Mouse (Mus musculus) Patski (cell line): ENCODE results near the gene Tmem132d. TPM values are rescaled to one million over a fixed set of nuclear protein-coding genes. Genes with fewer than 3 reads are reported as not detected.
A peak's percentile ranks its signal among the peaks of the same experiment; 100 is the strongest.

Source experiments
- ATAC-seq: fragments of 100-300 bp; one replicate; pipeline ENCODE4 v1.8.0; 2021
- CTCF ChIA-PET: fragments of 350-600 bp; sonication (Branson Sonifier 250); formaldehyde crosslinking; loops from one replicate; lab custom pipeline; 2022; ENCODE audit warnings: inconsistent platforms; lab: Charles Lee
- POLR2A ChIA-PET: fragments of 350-600 bp; sonication (Branson Sonifier 250); formaldehyde crosslinking; loops from one replicate; lab custom pipeline; 2022; ENCODE audit warnings: antibody characterized with exemption, inconsistent platforms; lab: Charles Lee
- DNase-seq: peaks from one replicate; pipeline ENCODE4 v3.0.0-alpha.2; 2011; ENCODE audit warnings: low read depth, low spot score
- H3K27me3 ChIP-seq: fragments of 371-371 bp; one replicate; pipeline ENCODE4 v1.5.1; 2021
- CTCF ChIP-seq: fragments of 100-300 bp; IDR thresholded peaks from one replicate; pipeline ENCODE4 v1.5.1; 2021
- in situ Hi-C: fragments of 300-500 bp; cut with MboI; formaldehyde crosslinking; loops from 3 replicates; pipeline ENCODE4 v1.11.1; 2018; ENCODE audit warnings: low pct_unique_long_range_greater_than_20kb, mixed read lengths
- polyA plus RNA-seq: library from polyadenylated mRNA; unstranded; gene quantifications from one replicate; pipeline ENCODE4 v1.2.3, GENCODE M21; 2021

The Tmem132d gene
- polyA plus RNA-seq, 1 experiment from 2014 or later = not detected

DNA sequence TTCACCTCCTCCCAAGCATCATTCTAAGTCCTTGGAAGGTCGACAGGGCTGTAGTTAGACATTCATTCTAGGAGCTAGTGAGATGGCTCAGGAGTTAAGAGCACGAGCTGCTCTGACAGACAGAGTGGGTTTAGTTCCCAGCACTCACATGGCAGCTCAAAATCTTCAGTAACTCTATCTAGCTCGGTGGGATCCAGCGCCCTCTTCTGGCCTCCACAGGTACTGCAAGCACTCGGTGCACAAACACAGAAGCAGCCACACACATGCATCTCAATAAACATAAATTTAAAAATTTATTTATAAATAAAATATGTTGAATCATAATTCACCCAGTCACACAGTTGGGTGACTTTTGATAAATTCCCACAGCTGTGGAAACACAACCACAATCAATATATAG is 321.2 kb downstream of the Tmem132d start:
- TF ChIP-seq CTCF = peak; percentile 45
- ChIA-PET POLR2A (no interaction called here), CTCF (interaction anchor here (1.2 to 1.8 kb wide), 2 partner anchors 9 to 86 kb away, joined by 3 to 4 read pairs; no protein-coding TSS in a partner anchor)
- ATAC-seq (no peak), DNase-seq (no peak)
- in situ Hi-C loops = no loop called here
- H3K27me3 ChIP-seq = no peaks in the 10 kb centered on the region

DNA sequence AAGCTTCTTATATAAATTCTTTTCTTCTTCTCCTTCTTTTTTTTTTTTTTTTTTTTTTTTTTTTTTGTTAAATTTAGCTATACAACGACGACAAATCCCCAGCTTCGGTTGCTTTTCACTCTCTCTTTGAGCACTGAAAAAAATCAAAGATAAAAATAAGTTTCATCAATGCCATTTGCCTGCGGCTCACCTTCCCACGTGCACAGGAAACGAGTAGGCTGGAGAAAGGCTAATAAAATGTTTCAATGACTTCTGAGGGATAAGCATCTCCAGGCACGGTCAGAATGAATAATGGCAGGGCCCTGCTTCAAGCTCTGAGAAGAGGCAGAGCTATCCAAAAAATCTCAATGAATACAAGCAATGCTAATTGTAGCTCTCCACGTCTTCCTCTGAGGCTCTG is 330.3 kb downstream of the Tmem132d start:
- POLR2A ChIA-PET = interaction anchor here (1.1 kb wide), 1 partner anchor 65 kb away, joined by 3 read pairs; no protein-coding TSS in a partner anchor

DNA sequence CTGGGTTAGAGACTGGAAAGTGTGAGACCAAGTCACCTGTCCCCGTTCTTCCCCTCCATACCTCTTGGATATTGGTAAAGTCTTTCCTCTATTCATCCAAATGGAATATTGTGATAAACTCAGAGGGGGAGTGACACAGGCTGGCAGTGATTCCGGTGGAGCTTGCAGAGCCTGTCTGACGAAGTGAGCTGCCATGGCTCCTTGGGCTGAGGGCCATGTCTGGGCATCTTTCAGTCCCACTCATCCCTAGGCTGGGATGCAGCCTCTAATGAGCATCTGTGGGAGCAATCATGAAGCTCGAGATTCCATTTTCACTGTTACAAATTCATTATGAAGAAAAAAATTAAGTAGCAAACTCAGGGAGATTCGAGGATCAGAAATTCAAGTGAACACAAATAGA is 332.5 kb downstream of the Tmem132d start:
- ChIA-PET POLR2A (no interaction called here), CTCF (no interaction called here)
- no peaks in the 10 kb centered on the region for H3K27me3 ChIP-seq
- TF ChIP-seq CTCF = no peak
- no peak for ATAC-seq
- DNase-seq = no peak
- in situ Hi-C loops = no loop called here

More for the DNA sequence above, 330.3 kb downstream of the Tmem132d start:
- in situ Hi-C loops = no loop called here
- CTCF ChIA-PET = interaction anchor here (0.9 to 1.4 kb wide), 3 partner anchors 9 to 65 kb away, joined by 3 to 4 read pairs (median 3); no protein-coding TSS in a partner anchor
- no peak for DNase-seq
- TF ChIP-seq CTCF = no peak
- no peak for ATAC-seq
- no peaks in the 10 kb centered on the region for H3K27me3 ChIP-seq

DNA sequence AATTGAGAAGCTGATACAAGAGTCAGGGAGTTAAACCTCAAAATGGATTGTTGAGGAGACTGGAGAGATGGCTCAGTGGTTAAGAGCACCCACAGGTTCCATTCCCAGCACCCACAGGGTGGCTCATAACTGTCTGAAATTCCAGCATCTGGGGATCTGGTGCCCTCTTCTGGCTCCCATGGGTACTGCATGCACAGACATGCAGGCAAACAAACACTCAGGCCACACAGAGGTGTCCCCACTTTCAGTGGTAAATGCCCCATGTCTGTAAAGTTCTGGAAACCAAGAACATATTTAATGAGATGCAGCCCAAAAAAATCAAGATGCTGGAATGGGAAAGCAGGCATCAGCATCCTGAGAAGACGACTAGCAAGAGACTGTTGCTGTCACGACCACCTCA is 333.4 kb downstream of the Tmem132d start:
- TF ChIP-seq CTCF = peak; percentile 32

DNA sequence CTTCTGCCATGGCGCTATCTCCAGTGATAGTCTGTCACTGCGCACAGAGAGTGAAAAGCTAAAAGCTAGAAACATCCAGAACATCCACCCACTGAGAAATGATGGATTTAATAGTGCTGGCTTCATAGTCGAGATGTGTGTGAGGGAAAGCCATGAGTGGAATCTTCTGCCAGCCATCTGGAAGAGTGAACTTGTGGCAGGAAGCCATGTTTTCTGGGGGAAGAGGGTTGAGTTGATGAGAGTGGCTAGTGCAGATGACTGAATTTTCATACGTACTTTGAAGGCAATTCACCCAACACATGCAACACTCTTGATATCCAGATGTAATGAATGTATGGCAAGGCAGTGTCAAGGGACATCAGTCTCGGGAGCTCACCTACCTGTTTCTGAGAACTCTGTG is 342.3 kb downstream of the Tmem132d start:
- ATAC-seq = peak; percentile 72
- no peak for TF ChIP-seq CTCF
- peak; percentile 44 for DNase-seq
- CTCF ChIA-PET = no interaction called here
- in situ Hi-C loops = no loop called here
- no peaks in the 10 kb centered on the region for H3K27me3 ChIP-seq
- POLR2A ChIA-PET = no interaction called here

More for the DNA sequence above, 333.4 kb downstream of the Tmem132d start:
- in situ Hi-C loops = no loop called here
- POLR2A ChIA-PET = no interaction called here
- ATAC-seq = no peak
- no peak for DNase-seq
- no peaks in the 10 kb centered on the region for H3K27me3 ChIP-seq
- CTCF ChIA-PET = no interaction called here

DNA sequence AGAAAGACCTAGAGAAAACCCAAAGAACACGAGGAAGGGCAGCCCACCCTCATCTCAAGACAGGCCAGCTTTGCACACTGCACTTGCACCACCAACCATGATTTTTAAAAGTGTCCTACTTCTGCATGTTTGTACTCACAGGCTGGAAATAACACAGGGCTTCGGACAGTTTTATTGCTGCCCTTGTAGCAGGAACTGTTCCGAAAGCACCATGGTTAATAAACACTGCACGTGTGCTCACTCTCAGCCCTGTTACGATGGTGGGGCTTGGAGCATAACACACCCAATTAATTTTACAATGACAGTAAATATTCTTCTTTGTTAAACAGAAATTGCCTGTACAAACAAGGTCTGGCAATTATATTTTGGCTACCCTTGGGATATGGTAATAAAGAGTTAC is 357.4 kb downstream of the Tmem132d start:
- CTCF ChIA-PET = no interaction called here
- no peak for DNase-seq
- POLR2A ChIA-PET = no interaction called here
- no peaks in the 10 kb centered on the region for H3K27me3 ChIP-seq
- no peak for ATAC-seq
- in situ Hi-C loops = no loop called here
- no peak for TF ChIP-seq CTCF

DNA sequence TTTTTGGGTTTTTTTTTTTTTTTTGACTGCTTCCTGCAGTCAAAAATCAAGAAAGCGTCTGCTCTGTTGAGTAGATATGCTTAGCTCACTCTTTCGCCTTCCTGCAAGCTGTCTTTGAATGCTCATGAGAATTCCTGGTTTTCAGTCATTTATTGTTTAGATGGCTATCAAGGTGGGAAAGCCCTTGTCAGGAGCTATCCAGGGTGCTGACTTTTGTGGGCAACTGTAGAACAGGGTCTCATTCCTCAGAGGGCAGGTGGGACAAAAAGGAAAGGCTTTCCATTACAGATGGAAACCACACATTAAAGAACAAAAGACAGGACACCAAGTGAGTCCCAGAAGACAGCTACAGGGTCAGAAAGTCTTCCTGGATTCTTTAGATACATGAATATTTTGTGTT is 360.3 kb downstream of the Tmem132d start:
- POLR2A ChIA-PET = no interaction called here
- CTCF ChIA-PET = interaction anchor here (0.7 to 1.5 kb wide), 3 partner anchors 11 to 30 kb away, joined by 3 read pairs; no protein-coding TSS in a partner anchor
- TF ChIP-seq CTCF = no peak
- ATAC-seq = no peak
- in situ Hi-C loops = no loop called here
- no peak for DNase-seq
- no peaks in the 10 kb centered on the region for H3K27me3 ChIP-seq

DNA sequence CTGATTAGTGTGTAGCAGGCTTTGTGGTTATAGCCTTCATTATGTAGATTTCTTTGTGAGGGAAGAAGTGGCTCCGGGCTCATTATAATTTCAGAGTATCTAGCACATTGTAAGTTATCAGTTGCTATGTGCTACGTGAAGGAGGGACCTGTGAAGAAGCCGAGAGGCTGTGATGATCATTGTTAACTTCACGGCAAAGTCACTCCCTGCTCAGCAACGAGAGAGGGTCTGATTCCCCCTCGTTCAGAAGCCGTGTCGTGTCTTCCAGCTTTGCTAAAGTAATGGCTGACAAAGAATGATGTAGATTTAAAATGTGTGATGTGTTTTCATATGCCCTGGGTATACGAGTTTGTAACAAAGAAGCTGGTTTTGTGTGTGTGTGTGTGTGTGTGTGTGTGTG is 391.1 kb downstream of the Tmem132d start:
- POLR2A ChIA-PET = no interaction called here
- in situ Hi-C loops = no loop called here
- no peak for ATAC-seq
- no peaks in the 10 kb centered on the region for H3K27me3 ChIP-seq
- DNase-seq = no peak
- TF ChIP-seq CTCF = no peak
- CTCF ChIA-PET = no interaction called here

DNA sequence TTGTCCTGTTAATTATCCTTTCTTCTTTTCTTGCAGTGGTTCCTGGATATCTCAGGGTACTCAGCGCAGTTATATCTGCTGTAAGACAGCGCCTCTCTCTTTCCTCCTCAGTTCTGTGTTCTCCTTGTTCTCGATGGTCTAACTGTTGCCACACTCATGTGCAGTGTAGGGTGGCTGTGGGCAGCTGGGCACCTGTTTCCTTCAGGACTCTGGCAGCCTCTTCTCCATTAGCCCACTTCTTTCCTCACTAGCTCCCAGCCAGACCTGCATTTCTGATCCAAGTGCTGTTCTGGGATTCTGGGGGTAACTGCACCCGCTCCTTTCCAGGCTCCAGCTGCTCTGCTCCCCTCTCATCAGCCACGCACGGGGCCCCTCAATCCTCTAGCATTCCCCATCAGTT is 392.8 kb downstream of the Tmem132d start:
- in situ Hi-C loops = no loop called here
- CTCF ChIA-PET = no interaction called here

DNA sequence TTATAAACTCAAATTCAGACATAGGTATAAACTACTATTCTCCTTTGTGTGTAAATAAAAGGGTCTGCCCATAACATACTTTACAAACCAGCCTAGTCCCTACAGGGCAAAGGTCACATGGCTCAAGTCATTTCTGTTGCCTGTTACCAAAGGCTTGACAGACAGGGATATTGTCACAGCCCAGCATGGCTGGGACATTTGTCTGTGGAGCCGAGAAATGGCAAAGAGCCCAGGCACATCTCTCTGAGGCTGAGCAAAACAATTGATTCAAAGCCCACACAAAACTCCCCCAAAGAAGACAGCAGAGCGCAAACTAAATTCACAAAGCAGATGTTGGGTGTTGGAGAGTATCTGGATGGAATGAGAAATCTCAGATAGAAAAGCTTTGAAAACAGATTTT is 405.8 kb downstream of the Tmem132d start:
- ATAC-seq (no peak), DNase-seq (no peak)
- POLR2A ChIA-PET = no interaction called here
- in situ Hi-C loops = no loop called here
- H3K27me3 ChIP-seq = no peaks in the 10 kb centered on the region
- CTCF ChIA-PET = interaction anchor here (1.1 kb wide), 1 partner anchor 29 kb away, joined by 3 read pairs; no protein-coding TSS in a partner anchor
- TF ChIP-seq CTCF = no peak

More for the DNA sequence above, 392.8 kb downstream of the Tmem132d start:
- no peaks in the 10 kb centered on the region for H3K27me3 ChIP-seq
- ATAC-seq (no peak), DNase-seq (no peak)
- POLR2A ChIA-PET = no interaction called here
- TF ChIP-seq CTCF = no peak

DNA sequence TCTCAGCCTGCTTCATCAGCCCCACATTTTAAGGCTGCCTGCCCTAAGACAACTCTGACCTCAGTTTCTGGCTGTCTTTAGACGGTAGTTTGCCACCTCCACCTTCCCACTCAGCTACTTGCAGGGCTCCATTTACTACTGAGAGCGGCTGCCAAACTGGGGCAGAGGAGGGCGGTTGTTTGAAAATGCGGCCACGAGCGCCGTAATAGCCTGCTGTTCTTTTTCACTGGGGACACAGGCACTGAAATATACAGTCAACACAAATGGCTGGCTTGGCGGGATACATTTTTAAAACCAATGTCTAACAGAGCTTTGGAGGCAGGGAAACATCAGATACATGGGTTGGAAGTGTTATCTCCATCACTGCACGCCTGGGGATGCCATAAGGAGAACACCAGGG is 428.2 kb downstream of the Tmem132d start:
- no peak for DNase-seq
- CTCF ChIA-PET = no interaction called here
- POLR2A ChIA-PET = interaction anchor here (0.6 kb wide), 1 partner anchor 972 kb away, joined by 3 read pairs; no protein-coding TSS in a partner anchor
- ATAC-seq = no peak
- in situ Hi-C loops = no loop called here
- no peaks in the 10 kb centered on the region for H3K27me3 ChIP-seq
- no peak for TF ChIP-seq CTCF
